Mouse (Mus musculus) T-helper 2 cell (primary cell): Measurements from ENCODE around the gene Mfsd1.

ENCODE experiments used
- in situ Hi-C: fragments of 300-600 bp; cut with MboI, MseI; formaldehyde crosslinking; loops from one replicate; pipeline ENCODE4 v1.15.1; 2025; ENCODE audit warnings: high pct_unique_total_duplicates

The Mfsd1 gene

DNA sequence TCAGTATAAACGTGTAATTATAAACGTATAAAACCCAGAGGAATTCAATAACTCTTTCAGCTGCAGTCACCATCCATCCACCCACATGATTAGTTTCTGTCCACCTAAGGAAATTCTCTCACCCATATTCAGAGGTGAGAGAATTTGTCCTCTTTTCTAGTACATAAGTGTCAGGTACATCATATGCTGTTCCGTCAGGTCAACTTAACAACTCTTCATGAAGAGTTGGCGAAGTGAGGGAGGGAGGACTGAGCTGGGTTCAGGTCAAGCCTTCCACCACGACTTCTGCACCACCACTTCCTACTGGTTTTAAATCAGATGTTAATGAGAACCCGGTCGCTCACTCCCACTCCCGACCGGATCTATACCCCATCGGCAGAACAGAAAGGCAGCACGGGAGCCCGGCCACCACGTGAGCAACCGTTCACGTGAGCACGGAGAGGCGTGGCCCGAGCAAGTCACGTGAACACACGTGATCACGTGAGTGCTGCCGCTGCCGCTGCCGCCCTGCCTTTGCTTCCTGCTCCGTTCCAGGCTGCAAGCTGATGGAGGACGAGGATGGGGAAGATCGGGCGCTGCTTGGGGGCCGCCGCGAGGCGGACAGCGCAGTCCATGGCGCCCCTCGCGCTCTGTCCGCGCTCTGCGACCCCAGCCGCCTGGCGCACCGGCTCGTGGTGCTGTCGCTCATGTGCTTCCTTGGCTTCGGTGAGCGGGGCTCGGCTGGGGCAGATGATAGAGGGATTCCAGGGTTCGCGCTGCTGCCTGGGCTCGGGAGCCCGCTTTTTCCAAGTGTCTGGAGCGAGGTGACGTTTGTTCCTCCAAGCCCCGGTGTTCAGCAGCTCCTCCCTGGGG, at the start of gene Mfsd1:
Gene Mfsd1, plus strand, starts transcription at position 469 of the 852 bp plus-strand sequence.
- in situ Hi-C loops: no loop called here

DNA sequence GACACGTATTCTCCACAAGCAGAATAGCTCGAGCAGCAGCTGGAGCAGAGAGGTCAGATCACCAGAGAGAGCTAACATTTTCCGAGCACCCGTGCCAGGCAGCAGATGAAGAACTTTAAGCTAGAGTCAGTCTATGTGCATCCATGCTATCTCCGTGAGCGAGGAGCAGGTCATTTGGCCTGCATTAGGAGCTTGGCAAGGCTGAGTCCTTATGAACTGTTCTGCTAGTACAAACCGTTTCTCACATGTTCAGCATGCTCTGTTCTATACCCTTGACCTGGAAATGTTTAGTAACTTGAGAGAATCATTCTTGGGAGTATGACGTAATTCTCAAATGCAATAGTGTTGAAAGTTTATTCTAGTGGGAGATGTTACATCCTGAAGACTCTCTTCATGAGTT, 38.9 kb upstream of the Mfsd1 start:
- in situ Hi-C loops: no loop called here

DNA sequence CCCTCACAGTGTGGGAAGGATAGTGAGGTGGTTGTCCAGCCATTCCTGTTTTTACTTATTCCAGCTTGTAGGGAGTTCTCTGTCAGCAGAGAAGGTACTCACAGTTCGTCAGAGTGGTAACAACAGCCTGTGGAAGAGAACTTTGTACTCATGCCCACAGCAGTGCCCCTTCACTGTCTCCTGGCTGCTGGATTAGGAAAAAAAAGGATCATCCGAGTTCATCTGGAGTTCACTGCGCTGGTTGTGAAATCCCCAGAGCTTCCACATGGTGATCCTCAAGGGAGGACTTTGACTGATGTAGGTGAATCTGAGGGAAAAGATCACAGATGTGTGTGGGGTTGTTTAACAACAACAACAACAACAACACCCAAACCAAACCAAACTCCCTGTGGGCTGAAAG, 31.3 kb upstream of the Mfsd1 start:
- in situ Hi-C loops: no loop called here

DNA sequence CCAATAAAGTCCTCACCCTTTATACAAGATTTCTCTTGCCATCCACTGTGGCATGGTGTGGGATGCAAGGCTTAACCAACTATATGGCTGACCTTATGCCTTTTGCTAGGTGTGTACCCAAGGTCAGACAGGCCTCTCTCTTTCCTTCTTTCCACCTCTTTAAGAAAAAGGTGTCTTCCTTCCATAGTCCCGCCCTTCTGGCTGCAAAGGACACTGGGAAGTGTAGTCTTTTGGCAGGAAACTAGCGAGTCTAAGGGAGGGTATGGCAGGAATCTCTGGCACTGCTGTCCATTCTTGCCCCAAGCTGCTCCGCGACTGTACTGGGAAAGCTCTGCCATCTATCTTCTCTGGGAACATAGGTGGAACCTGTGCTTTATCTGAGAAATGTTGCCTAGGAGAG, 29.3 kb upstream of the Mfsd1 start:
- in situ Hi-C loops: no loop called here

DNA sequence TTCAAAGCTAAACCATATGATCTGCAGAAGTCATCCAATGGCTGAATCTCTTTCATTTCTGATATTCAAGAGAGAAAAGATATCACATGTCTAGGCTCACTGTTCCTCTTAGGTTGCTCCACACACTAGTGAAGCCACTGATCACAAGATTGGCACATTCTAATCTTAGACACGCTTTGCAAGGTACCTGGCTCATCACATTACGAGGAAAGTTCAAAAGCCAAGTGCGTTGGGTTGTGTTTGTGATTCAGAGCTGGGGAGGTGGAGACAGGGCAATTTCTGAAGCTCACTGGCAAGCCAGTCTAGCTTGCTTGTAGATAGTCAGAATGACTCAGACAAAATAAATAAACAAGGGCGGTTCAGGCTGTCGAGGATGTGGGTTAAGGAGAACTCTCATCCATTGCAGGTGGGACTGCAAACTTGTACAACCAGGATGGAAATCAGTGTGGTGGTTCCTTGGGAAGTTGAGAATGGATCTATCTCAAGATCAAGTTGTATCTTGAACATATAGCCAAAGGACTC, 28.6 kb upstream of the Mfsd1 start:
- in situ Hi-C loops: no loop called here

DNA sequence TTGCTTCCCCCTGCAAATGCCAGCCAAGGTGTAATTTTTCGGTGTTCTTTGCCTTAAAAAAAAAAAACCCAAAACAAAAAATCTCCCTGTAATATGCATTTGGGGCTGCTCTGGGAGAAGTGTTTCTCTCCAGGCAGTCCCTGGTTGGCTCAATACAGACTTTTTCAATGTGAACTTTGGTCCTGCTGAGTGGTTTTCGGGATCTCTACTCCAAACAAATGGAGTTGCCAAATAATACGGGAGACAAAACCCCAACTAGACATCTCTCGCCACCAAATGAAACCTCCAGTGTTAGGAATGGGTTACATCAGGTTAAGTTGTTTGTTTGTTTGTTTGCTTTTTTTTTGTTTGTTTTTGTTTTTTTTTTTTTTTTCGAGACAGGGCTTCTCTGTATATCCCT, 27.3 kb upstream of the Mfsd1 start:
- in situ Hi-C loops: no loop called here

DNA sequence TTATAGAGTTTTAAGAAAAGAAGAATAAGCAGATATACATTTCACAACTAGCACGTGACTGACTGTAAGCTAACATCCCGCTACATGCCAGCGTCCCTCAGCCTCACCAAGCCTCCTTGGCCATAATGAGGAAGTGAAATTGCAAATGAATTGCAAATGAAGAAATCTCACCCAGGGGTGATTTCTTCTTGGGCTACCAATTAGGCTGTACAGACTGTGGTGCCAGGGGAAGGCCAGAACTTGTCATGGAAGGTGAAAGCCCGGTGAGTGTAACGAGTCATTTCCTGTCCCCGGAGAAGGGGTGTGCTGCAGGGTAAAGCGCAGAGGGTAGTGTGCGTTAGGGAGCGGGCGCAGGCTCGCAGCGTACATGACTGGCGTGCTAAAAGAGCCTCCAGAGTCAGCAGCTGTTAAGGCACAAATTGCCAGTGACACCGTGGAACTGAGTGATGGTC, 25.3 kb upstream of the Mfsd1 start:
- in situ Hi-C loops: no loop called here

DNA sequence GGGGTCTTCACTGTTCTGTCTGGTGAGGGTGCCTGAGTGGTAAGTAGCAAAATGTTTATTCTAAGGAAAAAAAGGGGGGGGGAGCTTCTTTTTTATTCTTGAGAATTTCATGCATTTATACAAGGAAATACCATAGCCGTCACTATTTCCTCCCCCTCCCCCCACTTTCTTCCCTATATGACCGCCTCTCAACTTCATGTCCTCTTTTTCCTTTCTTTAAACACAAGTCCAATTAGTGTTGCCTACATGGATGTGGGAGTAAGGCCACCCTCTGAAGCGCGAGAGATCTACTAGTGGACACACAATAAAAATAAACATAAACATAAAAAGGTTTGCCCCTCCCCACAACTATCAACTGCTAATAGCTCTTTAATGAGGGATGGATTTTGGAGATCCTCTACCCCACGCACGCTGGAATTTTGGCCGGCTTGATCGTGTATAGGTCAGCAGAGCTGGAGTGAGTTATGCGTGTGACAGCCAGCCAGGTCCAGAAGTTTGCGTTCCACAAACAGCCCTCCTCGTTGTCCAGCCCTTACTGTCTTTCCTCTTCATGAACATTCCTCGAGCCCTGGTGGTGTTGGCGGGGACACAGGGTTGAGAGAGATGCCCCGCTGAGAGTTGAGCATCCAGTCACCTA, 24.7 kb upstream of the Mfsd1 start:
- in situ Hi-C loops: no loop called here

DNA sequence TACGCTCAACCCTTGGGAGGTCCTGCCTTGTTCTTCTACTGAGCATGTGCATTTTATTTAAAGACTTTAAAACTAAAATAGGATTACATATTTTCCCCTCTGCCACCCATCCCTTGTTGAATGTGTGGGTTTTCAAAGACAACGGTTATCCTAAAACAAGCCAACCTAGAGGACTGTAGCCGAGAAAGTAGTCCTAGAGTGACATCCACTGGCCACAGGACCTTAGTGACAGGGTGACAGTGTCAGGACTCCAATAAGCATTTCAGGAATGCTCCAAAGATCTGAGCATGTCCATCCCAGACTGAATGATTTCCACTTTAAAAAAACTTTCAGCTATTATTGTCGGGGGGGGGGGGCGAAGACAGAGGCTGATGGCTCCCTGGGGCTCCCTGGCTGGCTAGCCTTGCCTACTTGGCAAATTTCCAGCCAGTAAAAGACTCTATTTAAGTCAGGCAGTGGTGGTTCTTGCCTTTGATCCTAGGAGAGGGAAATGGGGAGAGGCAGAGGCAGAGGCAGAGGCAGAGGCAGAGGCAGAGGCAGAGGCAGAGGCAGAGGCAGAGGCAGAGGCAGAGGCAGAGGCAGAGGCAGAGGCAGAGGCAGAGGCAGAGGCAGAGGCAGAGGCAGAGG, 17.7 kb upstream of the Mfsd1 start:
- in situ Hi-C loops: loop anchor here (5.0 to 10.0 kb wide), 2 partner anchors 38 to 1710 kb away; no protein-coding TSS in a partner anchor

DNA sequence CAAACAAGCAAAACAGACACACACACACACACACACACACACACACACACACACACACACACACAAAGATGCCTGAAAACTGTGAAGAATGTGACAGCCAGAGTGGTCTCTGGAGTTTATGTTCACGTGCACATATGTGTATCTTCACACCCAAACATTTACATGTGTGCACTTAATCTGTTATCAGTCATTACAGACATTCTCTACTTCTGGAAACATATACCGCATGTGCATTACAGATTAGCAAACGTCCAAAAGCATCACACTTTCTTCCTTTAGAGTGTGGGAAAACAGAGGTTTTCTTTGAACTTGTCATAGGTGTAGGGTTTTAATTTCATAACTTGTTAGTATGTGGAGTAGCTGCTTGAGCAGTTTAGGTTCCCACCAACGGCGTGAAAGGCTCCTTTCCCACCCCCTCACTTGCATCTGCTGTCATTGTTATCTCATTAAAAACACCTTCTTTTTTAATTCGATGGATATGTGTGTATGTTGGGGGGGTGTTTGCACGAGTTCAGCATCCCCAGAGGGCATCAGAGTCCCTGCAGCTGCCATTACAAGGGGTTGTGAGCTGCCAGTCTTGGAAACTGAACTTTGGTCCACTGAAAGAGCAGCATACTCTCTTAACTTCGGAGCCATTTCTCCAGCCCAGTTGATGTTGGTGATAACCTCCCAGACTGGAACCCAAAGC, 16.9 kb upstream of the Mfsd1 start:
- in situ Hi-C loops: loop anchor here (10.0 kb wide), 1 partner anchor 1711 kb away; no protein-coding TSS in a partner anchor

DNA sequence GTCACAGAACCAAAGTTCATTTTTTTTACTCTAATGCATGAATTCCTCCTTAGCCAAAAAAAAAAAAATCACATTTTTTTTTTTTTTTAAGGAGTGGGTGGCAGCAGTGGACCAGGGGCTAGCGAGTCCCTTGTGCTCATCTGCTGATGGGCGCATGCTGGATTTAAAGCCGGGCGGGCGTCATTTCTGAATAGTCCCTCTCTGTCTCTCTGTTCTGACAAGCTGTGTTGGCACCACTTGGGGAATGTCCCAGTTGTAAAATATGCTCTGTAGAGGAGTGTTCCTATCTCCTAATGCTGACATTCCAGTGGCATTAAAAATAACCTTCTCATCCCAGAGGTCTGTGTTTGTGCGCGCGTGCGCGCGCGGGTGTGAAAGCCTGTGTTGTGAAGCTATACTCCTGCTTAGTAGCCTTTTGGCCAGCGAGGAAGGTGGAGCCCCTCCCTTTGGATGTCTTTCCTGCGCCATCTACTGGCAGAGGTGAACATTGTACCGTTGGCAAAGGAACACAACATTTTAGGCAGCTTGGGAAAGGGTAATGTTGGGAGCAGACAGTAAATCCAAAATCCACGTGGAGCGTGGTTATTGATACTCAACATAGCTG, 14.4 kb upstream of the Mfsd1 start:
- in situ Hi-C loops: loop anchor here (10.0 kb wide), 1 partner anchor 1713 kb away; no protein-coding TSS in a partner anchor

DNA sequence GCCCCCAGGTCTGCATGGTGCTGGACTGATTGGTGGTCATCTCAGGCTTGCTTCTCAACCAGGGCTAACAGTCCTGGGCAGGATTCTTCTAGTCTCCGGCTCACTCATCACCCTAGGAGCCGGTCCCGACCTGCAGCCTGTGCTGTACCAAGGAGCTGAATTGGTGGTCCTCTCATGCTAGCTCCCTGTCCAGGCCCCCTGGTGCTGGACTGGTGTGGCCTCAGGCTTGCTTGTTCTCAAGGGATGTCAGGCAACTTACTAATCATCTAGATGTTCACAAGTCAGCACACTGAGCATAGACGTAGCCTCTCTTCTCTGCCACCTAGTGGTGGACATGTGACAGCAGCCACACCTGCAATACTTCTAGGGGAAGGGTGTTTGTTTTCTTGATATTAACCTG, 9.6 kb upstream of the Mfsd1 start:
- in situ Hi-C loops: loop anchor here (10.0 kb wide), 1 partner anchor 588 kb away; the partner anchor contains the start of genes Rsrc1 and Shox2

DNA sequence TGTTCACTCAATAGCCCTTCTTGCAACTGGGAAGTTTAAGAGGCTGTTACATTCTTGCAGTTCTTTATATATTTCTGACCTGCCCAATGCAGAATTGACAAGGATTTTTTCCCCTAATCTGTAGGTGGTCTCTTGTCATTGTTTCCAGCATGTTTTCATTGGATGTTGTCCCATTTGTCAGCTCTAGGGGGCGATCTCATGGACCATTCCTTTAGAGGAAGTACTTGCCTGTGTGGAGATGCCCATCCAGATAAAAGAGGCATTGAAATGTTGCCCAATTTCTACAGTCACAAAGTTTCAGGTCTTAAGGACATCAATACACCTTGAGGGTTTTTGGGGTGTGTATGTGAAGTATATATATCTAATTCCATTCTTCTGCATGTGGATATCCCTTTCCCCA, 9.0 kb upstream of the Mfsd1 start:
- in situ Hi-C loops: loop anchor here (10.0 kb wide), 1 partner anchor 589 kb away; the partner anchor contains the start of genes Rsrc1 and Shox2

DNA sequence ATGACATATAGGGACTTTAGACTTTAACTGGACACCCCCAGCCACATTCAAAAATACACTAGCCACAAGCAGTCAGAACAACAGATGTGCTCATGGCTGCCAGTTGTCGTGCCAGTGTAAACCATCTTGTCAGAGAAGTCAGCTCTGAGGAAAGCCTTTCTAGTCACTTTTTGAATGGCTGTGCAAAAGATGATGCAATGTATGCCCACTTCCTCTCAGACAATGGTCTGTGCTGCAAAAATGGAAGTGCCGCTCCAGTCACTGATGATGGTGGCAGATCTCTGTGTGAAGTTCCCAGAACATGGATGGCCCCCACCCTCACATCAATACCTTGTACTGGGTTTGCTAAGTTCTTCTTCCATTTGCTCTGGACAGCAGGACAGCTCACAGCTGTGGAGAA, 6.3 kb upstream of the Mfsd1 start:
- in situ Hi-C loops: loop anchor here (5.0 to 10.0 kb wide), 2 partner anchors 144 to 591 kb away; partner anchors contain the start of genes Gfm1, Rsrc1 and Shox2

DNA sequence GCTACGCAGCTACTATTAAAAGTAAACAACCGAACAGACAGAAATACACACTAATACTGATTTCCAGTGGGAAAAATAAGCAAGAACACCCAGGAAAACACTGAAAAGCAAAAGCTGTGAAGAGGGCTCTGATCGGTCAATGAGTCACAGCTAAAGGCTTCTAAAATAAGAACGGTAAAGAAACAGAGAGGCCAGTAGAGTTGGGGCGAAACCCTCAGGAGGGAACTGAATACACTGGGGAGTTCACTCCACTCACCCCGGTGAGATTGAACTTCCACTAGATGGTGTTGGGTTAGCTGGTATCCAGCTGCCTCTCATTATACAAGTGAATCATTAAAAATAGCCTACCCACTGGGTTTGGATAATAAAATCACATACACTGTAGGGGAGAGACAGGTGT, 5.8 kb upstream of the Mfsd1 start:
- in situ Hi-C loops: loop anchor here (5.0 to 10.0 kb wide), 2 partner anchors 144 to 592 kb away; partner anchors contain the start of genes Gfm1, Rsrc1 and Shox2

DNA sequence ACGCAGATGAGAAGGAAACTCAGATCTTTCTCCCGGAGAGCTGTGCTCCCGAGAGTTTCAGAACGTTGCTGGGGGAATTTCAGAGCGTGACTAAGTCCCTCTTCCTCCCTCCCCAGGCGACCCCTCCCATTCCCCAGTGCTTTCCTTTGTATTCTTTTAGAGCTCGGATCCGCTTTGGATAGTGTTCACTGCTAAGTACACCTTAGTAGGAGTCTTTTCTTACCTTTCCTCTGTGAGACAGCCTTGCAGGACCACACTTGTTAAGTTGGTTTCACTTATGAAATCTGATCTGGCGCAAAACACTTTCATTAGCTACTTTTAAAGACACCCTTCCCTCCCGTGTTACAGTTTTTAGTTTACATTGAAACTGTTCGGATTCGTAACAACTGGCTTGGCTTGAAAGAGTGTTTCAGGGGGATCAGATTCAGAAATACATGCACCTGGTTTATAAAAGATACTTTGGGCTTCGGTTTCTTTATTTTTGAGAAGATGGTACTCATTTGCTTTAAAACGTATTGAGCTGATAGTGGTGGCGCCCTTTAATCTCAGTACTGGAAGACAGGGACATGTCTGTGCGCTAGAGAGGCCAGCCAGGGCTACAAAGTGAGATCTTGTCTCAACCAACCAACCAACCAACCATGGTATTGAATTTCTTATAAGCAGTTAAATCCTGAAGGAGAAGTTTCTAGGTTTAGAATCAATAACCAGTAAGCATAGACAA, 744 bp downstream of the Mfsd1 start:
- in situ Hi-C loops: no loop called here

DNA sequence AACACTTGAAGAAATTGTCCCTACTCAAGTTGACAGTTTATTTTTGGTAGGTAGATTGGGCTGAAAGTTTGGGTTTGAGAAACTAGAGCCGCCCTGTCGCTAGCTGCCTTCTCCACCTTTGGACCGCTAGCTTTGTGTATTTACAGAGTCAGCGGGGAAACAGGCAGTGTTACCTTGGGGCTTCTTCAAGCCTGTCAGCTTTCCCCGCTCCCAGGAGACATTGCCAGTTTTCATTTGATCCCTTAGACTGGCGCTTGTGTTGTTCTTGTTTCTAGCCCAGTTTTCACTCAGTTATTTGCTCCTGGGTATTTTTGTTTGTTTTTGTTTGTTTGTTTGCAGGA, 1.3 kb downstream of the Mfsd1 start:
- in situ Hi-C loops: no loop called here

DNA sequence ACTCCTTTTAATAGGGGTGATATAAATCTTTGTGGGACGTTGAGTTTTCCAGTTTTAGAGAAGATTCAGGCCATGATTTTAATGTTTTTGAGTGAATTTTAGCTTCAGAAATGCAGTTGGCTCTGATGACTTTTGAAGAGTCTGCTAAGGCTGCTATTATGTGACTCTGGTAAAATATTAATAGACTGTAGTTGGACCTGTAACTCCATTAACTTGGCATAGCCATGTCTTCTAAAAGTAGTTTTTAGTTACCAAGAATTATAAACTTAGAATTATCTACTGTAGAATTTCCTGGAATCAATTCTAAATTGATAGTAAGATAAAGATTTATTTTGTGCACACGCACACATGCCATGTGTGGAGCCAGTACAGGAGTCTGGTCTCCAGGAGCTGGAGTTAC, 4.0 kb downstream of the Mfsd1 start:
- in situ Hi-C loops: no loop called here

DNA sequence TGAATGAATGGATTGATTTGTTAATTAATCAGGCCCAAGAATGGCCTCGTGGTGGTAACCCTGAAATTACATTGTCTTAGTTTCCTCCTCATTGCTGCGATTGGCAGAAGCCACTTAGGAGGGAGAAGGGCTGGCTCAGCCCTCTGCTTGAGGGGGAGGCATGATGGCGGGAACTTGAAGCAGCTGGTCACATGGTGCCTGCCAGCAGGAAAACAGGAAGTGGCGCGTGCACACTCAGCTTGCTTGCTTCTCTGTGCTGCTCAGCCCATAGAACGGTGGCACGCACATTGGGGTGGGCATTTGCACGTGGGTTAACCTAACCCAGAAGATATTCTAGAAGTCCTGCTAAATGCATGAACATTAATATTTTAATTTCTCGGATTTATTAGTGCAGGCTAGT, 4.9 kb downstream of the Mfsd1 start:
- in situ Hi-C loops: no loop called here

DNA sequence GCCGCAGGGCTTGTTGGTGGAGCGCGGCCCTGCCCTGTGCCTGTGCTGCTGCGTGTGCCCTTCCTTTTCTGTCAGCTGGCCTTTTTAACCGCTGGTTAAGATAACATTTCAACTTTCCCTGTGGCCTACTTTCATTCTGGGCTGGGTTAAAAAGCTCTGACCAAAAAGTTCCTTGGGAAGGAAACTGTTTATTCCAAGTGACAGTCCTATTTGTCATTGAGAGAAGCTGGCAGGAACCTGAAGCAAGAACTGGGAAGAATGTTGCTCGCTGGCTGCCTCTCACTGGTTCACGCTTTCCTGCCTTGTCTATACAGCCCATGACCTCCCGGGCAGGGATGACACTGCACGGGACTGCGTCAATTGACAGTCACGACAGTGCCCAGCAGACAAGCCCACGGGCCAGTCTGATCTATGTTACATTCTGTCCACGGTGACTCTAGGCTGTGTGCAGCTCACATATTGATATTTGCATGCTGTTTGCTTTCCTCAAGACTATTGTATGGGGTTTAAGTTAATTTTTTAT, 19.1 kb downstream of the Mfsd1 start:
- in situ Hi-C loops: loop anchor here (25.0 kb wide), 1 partner anchor 436 kb away; no protein-coding TSS in a partner anchor
